Mouse (Mus musculus) spleen, postnatal 36 days (tissue): ENCODE data around the gene Mrc1.

ENCODE experiments used
- DNase-seq, 2 experiments: peaks; one replicate each; pipeline ENCODE4 v3.0.0; 2022; ENCODE audit warnings: low spot score in 2 of 2, mixed read lengths in 1 of 2

Gene Mrc1

DNA sequence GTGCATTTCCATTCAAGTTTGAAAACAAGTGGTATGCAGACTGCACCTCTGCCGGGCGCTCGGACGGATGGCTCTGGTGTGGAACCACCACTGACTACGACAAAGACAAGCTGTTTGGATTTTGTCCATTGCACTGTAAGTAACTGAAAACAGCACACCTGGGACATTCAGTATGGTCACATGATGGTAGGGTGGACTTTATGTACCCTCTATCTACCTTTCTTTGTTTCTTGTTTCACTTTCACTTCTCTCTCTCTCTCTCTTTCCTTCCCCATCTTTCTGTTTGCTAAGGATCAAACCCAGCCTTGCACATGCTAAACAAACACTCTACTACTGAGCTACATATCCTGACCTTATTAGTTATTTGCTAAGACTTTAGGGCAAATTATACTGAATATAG, 15.0 kb downstream of the Mrc1 start:
- DNase-seq = peak in 1 of 2 experiments; percentile 39

DNA sequence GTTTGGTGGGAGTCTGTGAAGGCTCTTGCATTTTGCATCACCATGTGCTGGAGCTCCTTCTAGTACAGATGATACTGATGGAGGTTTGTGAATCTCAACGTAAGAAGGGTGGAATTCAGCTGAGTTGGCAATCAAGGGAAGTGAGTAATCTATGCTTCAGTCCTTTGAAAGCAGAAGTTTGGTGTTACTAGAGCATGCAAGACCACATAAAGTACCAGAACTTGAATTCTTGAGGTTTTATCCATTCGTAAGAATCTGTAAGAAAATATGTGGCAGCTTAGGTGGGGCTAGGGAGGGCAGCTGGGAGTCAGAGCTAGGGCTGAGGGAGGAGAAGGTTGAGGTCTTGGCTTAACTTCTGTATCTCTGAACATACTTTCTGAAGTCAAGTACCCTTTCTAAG, 15.5 kb downstream of the Mrc1 start:
- DNase-seq = peak in 1 of 2 experiments; percentile 14

DNA sequence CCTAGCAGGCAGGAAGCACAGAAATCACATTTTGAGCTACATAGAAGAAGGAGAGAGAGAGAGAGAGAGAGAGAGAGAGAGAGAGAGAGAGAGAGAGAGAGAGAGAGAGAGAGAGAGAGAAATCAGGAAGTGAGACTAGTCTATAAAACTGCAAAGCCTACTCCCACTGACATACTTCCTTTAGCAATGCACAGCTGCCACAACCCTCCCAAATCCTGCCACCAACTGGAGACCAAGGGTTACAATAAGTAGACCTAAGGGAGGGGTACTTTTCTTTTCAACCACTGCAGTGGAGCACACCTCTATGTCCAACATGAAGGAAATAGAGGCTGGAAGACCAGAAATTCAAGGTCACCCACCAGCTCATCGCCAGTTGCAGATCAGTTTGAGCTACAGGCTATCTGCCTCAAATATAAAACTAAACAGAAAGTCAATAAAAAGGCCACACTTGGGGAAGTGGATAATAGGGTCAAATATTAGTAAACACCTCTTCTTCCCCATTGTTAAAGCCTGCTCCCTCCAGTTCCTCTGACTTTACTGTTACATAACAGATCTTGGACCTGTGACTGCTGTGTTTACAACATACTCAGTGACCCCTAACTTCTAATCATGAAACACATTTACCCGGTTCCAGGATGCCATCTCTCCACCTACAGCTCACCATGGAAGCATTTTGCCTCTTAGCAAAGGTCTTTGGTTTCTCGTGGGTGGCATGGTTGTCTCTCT, 20.8 kb downstream of the Mrc1 start:
- peak; percentile 61 to 64 for DNase-seq

DNA sequence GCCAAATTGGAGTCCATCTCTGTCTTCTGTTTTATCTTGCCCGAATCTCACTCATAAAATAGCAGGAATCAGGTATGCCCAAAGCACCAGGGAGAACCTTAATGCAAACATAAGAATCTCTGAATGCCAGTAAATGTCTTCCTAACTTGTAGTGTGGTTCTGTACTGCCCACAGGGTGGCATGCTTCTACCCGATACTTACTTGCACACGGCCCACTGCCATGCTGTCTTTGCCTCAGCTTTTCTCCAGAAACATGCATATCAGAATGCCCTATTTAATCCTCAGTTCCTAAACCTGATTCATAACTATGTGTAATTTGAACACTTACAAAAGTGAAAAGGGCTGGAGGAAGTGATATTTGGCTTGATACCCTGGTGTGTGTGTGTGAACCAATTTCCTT, 22.7 kb downstream of the Mrc1 start:
- no peak for DNase-seq

DNA sequence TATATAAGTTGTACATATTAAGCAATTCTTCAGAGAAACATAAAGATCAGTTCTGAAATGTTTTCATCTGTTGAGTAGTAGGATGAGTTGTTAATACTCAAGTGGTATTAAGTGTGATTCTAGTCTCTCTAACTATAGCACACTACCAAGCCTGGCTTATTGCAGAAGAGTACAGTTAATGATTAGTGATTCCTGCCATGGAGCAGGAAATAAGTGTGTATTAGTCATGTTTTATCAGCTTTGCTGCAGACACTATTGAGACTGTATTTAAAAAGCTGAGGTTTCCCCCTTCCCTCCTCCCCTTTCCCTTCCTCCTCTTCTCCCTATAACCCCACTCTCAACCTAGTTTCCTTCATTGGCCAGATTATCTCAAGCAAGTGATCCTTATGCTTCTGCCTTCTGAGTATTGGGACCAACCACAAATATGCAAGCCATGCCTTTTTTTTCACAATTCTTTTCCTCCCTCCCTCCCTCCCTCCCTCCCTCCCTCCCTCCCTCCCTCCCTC, 29.2 kb downstream of the Mrc1 start:
- no peak for DNase-seq

DNA sequence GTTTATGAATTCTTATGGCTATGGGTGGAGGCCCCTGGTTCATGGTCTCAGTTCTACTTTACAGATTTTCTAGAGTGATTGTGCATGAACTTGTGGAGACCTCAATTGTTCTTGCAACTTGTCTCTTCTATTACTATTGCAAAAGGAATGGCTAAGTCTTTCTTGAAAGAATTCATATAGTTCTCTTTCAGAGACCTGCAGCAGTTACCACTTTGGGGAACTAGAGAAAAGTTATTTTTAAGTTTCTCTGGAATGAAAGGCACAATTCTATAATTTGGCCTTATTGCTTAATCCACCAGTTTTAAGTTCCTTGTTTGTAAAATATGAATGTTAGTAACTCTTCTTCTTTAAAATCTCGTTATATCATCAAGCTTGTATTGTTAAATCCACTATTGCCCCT, 32.9 kb downstream of the Mrc1 start:
- no peak for DNase-seq

DNA sequence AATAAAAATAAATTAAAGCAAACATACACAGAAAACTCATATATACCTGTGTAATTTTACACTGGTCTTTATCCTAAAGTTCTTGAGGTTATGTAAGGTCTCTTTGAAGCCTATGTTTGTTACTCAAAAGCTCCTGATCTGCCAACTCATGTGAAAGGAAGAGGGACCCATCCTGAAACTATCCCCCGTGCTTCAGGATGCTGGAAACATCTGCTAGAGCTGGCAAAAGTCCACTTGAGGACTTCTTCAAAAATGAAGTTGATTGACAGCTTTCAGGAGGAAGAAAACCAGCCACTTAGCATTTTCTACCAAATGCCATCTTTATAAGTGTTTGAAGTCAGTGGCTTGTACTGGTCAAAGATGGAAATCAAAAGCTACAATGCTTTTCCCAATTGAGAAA, 40.0 kb downstream of the Mrc1 start:
- DNase-seq = no peak

DNA sequence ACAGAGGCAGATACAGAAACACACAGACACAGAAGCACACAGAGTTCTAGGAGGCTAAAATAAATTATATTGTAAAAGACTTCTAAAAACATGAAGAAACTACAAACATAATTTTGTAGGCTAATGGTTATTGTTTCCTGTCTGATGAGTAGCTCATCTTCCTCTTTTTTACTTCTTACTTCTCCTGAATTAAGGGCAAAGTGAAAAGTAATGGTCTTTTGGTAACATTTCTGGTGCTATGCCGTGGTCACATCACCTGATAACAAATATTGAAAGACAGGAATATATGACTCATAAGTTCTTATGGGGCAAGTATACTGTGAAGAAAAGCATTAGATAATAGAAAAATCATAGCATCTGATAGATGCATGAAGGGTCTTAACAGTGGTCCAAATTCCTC, 42.9 kb downstream of the Mrc1 start:
- no peak for DNase-seq

DNA sequence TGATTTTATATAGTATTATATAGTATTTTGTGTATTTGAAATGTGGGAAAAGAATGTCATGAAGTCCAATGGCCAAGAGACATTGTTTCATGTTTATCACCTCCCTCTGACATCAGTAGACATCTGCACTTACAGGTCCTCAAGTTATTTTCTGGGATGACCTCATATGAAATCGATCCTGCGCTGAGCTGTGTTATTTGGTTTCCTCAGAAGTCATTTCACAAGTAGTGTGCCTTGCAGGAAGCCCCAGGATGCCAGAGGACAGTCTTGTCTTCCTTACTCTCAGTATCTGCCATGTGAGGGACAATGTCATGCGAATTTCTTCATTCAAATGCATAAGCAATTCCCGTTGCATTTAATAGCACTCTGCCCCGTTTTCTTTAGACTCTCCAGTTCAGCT, 46.6 kb downstream of the Mrc1 start:
- no peak for DNase-seq

DNA sequence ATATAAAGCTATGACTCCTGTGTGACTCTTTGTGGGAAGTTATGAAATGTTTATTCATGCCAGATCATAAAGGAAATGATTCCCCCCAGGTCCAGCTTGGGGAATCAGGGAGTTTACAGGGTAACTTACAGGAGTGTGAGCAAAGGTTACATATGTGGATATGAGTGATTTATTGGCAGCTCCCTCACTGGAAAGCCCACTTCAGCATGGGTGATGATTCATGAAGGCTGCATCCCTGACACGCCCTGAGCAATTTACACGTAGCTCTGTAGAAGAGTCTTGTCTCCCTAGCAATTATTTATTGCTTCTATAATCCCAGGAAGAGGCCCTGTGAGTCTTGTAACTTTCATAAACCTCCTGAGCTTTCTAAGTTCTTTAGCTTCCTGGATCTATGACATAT, 50.1 kb downstream of the Mrc1 start:
- no peak for DNase-seq

DNA sequence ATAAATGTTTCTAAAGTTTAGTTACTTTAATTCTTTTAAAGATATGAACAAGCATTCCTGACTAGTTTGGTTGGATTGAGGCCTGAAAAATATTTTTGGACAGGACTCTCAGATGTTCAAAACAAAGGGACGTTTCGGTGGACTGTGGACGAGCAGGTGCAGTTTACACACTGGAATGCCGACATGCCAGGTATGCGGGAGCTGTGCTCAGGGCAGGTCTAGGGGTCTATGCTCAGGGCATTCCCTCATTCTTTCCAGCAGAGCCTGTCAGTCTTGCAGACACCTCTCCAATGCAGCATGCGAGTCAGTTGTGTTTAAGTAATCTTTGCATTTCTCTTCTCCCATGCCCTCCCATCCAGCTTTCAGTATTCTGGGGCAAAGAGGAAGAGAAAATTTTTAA, 50.6 kb downstream of the Mrc1 start:
- no peak for DNase-seq

DNA sequence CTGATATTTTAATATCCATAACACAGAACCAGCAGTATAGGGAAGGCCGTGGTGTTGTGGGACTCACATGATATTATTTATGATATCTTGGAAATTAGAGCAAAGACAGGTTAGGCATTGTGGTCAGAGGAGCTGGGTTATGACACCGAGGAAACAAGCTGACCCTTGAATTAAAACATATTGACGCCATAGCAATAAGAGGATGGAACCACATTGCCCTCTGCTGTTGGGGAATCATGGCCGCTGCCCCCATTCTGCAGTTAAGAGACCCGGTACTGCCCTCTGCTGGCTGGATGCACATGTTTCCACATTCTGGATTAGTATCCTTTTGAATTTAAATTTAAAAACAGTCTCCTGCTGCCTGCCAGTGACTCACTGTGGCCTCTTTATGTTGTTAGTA, 66.1 kb downstream of the Mrc1 start:
- peak; percentile 74 to 79 for DNase-seq

DNA sequence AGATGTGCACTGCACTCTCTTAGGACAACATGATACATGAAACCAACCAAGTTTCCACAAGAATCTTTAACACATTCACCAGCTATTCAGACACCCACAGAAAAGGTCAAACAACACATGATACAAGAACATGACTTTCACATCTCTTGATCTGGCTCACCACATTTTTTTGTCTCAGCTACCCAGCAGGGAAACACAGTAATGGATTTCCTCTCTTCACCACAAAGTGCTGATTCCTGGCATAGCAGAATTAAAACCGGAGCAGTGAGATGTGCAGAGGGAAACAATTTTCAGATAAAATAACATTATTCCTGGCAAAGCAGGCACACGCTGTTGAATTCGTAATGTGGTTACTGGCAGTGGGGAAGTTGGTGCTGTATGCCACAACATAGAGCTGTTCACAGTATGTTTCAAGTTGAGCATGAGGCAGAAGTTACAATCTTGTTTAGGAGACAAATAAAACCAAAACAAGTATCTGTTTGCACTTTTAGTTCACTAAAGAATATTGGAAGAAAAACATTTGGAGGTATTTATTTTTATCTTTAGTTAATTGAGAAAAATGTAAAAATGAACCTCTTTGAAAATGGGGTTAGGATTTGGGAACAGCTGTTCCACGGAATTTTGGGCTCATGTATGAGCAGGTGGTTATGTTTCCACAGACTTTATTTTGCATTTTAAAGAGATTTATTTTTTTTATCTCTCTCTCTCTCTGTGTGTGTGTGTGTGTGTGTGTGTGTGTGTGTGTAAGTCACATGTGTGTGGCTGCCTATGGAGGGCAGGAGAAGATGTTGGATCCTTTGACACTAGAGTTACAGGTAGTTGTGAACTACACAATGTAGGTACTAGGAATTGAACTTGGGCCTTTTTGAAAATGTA, 83.6 kb downstream of the Mrc1 start:
- DNase-seq = no peak

DNA sequence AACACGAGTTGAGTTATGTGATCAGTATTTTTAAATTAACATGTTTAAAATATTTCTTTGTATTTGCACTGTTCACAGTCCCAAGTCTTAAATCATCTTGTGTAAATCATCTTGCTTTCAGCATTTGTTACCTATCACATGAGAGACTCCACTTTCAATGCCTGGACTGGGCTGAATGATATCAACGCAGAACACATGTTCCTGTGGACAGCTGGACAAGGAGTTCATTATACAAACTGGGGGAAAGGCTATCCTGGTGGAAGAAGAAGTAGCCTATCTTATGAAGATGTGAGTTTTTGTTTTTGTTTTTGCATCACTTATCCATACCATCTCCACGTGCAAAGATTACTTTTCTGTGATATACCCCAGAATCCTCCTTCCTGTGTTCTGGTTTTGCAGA, 85.9 kb downstream of the Mrc1 start:
- DNase-seq = no peak

DNA sequence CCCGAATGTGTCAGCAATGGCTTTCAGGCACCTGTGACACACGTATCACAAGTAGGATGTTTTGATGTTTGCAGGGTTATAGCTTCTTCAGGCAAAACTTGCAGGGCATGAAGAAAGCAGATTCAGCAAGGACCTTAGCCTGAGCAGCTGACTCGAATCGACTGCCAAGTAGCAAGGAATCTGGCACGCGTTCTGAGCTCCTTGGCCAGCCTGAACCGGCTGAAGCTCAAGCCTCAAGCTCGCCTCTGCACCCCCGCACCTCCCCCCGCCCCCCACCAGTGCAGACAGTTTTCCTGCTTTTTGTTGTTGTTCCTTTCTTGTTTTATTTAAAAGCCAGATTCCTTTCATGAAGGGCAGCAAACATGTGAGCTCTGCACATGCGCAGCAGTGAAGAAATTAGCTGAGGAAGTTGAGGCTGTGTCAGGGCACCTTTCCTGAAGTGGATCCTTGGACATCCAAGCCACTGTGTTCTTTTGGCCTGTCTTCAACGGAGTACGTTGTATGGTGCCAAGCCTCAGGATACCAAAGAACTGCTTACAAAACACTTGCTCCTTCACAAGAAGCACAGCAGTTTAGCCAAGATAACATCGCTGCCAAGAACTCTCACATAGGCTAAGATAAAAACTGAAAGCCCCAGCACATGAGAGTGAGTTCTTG, 112.6 kb downstream of the Mrc1 start:
- DNase-seq = no peak

DNA sequence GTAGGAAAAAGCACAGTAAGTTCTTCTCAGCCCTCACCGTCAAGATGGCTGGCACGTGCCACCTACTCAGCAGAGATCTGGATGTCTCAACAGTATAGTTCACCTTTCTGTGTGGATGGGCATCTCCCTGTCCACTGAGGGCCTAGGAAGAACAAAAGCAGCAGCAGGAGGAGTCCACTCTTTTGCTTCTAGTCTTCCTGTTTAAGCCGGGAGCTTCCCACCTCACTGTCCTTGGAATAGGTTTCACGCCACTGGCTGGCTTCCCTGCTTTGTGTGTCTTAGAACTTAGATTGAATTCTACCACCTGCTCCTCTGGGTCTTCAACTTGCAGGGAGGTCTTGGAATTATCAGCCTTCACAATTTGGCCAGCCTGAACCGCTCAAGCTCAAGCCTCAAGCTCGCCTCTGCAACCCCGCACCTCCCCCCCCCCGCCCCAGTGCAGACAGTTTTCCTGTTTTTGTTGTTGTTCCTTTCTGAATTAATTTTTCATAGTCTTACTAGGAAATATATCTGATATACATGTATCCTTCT, 113.2 kb downstream of the Mrc1 start:
- DNase-seq = no peak
